Mouse (Mus musculus) midbrain, embryonic 11.5 days (tissue): ENCODE data around the gene Baiap2l2. TPM values are rescaled to one million over a fixed set of nuclear protein-coding genes. Genes with fewer than 3 reads are reported as not detected.

Experiments used
- ATAC-seq: fragments of 200-750 bp; cut with Nextera tagmentation; 2 replicates; pipeline ENCODE4 v1.8.0; 2017; ENCODE audit warnings: moderate TSS enrichment, moderate library complexity; ENCODE audit not compliant: low FRiP score
- DNase-seq: peaks from one replicate; pipeline ENCODE4 v3.0.0; 2015; ENCODE audit warnings: low spot score; ENCODE audit errors: missing footprints
- H3K27ac ChIP-seq: fragments of 300-500 bp; sonication (generic); 2 replicates; pipeline ENCODE4 v1.5.1; 2014; ENCODE audit warnings: low read depth, low read length
- H3K27me3 ChIP-seq: fragments of 300-500 bp; sonication (generic); 2 replicates; pipeline ENCODE4 v1.6.1; 2014; ENCODE audit warnings: mild to moderate bottlenecking, low read length, moderate library complexity, mixed read lengths; ENCODE audit not compliant: control insufficient read depth, insufficient read depth
- H3K36me3 ChIP-seq: fragments of 300-500 bp; sonication (generic); 2 replicates; pipeline ENCODE4 v1.6.1; 2014; ENCODE audit warnings: mild to moderate bottlenecking, low read length, moderate library complexity, mixed read lengths; ENCODE audit not compliant: control insufficient read depth, insufficient read depth
- H3K4me1 ChIP-seq: fragments of 300-500 bp; sonication (generic); 2 replicates; pipeline ENCODE4 v1.6.1; 2014; ENCODE audit warnings: low read length; ENCODE audit not compliant: control insufficient read depth, insufficient read depth
- H3K4me2 ChIP-seq: fragments of 300-500 bp; sonication (generic); 2 replicates; pipeline ENCODE4 v1.6.1; 2014; ENCODE audit warnings: mild to moderate bottlenecking, moderate library complexity
- H3K4me3 ChIP-seq: fragments of 300-500 bp; sonication (generic); 2 replicates; pipeline ENCODE4 v1.5.1; 2014; ENCODE audit warnings: low read depth, low read length
- H3K9ac ChIP-seq: fragments of 300-500 bp; sonication (generic); 2 replicates; pipeline ENCODE4 v1.6.1; 2014; ENCODE audit warnings: low read length
- H3K9me3 ChIP-seq: fragments of 300-500 bp; sonication (generic); 2 replicates; pipeline ENCODE4 v1.6.1; 2016; ENCODE audit warnings: low read length; ENCODE audit not compliant: control insufficient read depth
- WGBS: fragments of 180-500 bp; shearing (Covaris S2); extraction: QIAGEN DNeasy Blood & Tissue Kit; methylation state at CpG from one replicate; pipeline ENCODE4 v1.1.7; 2014; 5-methylcytosine and 5-hydroxymethylcytosine counted together
- polyA plus RNA-seq: library from polyadenylated mRNA; unstranded; fragments of >200 nt; fragmentation: Nextera tagmentation; extraction: Ambion mirVana; gene quantifications from 2 replicates; pipeline ENCODE4 v1.2.1, GENCODE M21; 2014

The Baiap2l2 gene
- 0.27 and 1.5 TPM in 2 replicates for polyA plus RNA-seq

GRCm38 (mm10) chr15:79285399-79285798 is at the start of gene Baiap2l2:
Baiap2l2 (minus strand) TSS chr15:79285537.
- no peak within 1 kb of the TSS for H3K9ac ChIP-seq
- no peak within 1 kb of the TSS for H3K4me3 ChIP-seq
- H3K4me1 ChIP-seq: no peaks in the 10 kb centered on the region
- ATAC-seq (no peak), DNase-seq (no peak)
- no peaks in the 10 kb centered on the region for H3K27me3 ChIP-seq
- H3K27ac ChIP-seq: no peak within 1 kb of the TSS
- 72% methylated on average over 10 of the region's 10 CpGs for WGBS
- H3K36me3 ChIP-seq: no peaks in the 10 kb centered on the region; the same call in 1 of the 2 replicates
- no peaks in the 10 kb centered on the region for H3K9me3 ChIP-seq
- no peak within 1 kb of the TSS for H3K4me2 ChIP-seq

GRCm38 (mm10) chr15:79333409-79333808 is 48.1 kb upstream of the Baiap2l2 start:
- 77% methylated on average over 4 of the region's 4 CpGs for WGBS
- Histone ChIP-seq H3K9ac (no peak overlapping the region), H3K4me1 (peaks cover 5% of the 10 kb centered on the region; the same call in 1 of the 2 replicates), H3K9me3 (no peaks in the 10 kb centered on the region), H3K36me3 (no peaks in the 10 kb centered on the region), H3K27me3 (no peaks in the 10 kb centered on the region), H3K27ac (no peak overlapping the region), H3K4me3 (no peak overlapping the region), H3K4me2 (no peak overlapping the region)
- no peak for DNase-seq
- ATAC-seq: no peak

GRCm38 (mm10) chr15:79330521-79330920 is 45.2 kb upstream of the Baiap2l2 start:
- H3K4me2 ChIP-seq: no peak overlapping the region
- H3K9ac ChIP-seq: no peak overlapping the region
- no peaks in the 10 kb centered on the region for H3K9me3 ChIP-seq
- no peak for ATAC-seq
- H3K4me3 ChIP-seq: no peak overlapping the region
- no peak overlapping the region for H3K27ac ChIP-seq
- H3K36me3 ChIP-seq: no peaks in the 10 kb centered on the region
- no peak for DNase-seq
- peaks cover 21% of the 10 kb centered on the region for H3K4me1 ChIP-seq
- WGBS: 76% methylated on average over 4 of the region's 4 CpGs
- no peaks in the 10 kb centered on the region for H3K27me3 ChIP-seq

DNA sequence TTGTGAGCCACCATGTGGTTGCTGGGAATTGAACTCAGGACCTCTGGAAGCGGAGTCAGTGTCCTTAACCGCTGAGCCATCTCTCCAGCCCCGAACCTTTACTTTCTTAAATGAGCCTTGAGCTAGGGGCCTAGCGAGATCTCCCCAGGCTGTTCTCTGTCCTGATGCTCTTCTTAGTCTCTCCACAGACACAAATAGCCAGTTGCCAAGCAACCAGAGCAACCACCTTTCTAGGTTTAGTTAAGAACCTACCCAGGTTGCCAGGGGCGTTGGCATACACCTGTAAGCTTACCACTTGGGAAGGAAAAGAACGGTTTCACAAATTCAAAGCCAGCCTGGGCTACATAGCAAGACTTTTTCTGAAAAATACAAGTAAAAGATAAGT is 44.6 kb upstream of the Baiap2l2 start:
- no peak for DNase-seq
- Histone ChIP-seq H3K36me3 (no peaks in the 10 kb centered on the region), H3K4me1 (peaks cover 17% of the 10 kb centered on the region), H3K4me3 (no peak overlapping the region), H3K27me3 (no peaks in the 10 kb centered on the region), H3K9me3 (no peaks in the 10 kb centered on the region), H3K9ac (no peak overlapping the region), H3K27ac (no peak overlapping the region), H3K4me2 (no peak overlapping the region)
- no peak for ATAC-seq
- 83% methylated on average over 6 of the region's 6 CpGs for WGBS

DNA sequence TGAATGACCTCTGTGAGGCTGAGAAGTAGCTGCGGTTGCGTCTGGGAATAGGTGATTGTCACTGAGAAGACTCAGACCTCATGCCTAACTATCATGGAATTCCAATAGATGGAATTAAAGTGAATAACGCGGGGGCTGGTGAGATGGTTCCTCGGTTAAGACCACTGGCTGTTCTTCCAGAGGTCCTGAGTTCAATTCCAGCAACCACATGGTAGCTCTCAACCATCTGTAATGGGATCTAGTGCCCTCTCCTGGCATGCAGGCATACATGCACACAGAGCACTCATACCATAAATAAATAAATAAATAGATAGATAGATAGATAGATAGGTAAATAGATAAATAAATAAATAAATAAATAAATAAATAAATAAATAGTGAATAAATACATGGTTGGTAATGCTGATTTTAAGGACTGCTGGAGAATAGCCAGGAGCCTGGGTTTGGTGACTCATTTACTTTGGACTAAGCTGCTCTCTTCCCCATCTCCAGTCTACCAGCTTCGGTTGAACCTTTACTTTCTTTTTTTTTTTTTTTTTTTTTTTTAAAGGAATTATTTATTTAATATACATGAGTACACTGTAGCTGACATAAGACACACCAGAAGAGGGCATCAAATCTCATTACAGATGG is 44.1 kb upstream of the Baiap2l2 start:
- no peaks in the 10 kb centered on the region for H3K27me3 ChIP-seq
- ATAC-seq: no peak

GRCm38 (mm10) chr15:79328939-79329275 is 43.6 kb upstream of the Baiap2l2 start:
- Histone ChIP-seq H3K4me2 (peak overlapping the region; percentile 86; the same call in 1 of the 2 replicates), H3K27me3 (no peaks in the 10 kb centered on the region), H3K9me3 (no peaks in the 10 kb centered on the region), H3K36me3 (no peaks in the 10 kb centered on the region), H3K27ac (no peak overlapping the region), H3K4me3 (no peak overlapping the region), H3K9ac (no peak overlapping the region), H3K4me1 (peaks cover 16% of the 10 kb centered on the region)
- 89% methylated on average over 4 of the region's 4 CpGs for WGBS
- DNase-seq: peak; percentile 89
- no peak for ATAC-seq

More for the DNA sequence above, 44.1 kb upstream of the Baiap2l2 start:
- H3K4me3 ChIP-seq: no peak overlapping the region
- no peak overlapping the region for H3K4me2 ChIP-seq
- H3K36me3 ChIP-seq: no peaks in the 10 kb centered on the region
- no peak overlapping the region for H3K9ac ChIP-seq
- H3K9me3 ChIP-seq: no peaks in the 10 kb centered on the region
- no peak overlapping the region for H3K27ac ChIP-seq
- peaks cover 16% of the 10 kb centered on the region for H3K4me1 ChIP-seq
- DNase-seq: peak; percentile 84
- WGBS: 93% methylated on average over 6 of the region's 6 CpGs

DNA sequence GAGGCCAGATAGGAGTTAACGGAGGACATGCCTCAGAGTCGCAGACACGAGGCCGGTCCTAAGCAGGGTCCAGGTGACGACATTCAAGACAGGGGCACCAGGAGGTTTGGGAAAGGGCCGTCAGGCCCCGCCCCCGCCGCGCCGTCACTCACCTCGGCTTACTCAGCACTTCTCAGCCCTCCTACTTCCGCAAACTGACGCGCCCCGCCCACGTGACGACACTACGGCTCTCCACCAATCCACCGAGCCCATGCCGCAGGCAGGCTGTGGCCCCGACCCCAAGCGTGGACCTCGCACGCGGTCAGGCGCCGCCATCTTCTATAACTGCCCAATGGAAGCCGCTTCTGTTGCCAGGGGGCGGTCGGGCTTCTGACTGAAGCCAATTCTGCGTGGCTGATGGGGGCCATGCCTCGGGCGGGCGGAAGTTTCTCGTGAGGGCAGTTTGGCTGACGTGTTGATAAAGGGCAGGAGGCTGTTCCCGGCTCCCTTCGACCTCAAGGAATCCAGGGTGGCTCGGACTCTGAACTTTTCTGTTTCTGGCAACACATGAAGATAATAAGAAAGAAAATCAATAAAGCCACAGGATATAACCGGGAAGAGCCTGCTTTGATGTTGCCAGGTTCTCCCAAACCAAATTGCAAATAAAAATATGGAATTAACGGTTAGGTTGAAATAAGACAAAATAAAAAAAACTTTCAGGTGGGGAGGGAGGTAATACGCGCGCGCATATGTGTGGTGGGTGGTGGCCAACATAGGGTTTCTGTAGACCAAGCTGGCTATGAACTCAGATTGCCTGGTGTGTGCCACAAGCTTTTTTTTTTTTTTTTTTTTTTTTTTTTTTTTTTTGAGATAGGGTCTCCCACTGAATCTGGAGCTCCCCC is 43.0 kb upstream of the Baiap2l2 start, which contains the start of gene Pla2g6:
Pla2g6 (minus strand) TSS at position 333 of the 881 bp plus-strand sequence.
- H3K9ac ChIP-seq: peak within 1 kb of the TSS; percentile 79
- peak within 1 kb of the TSS; percentile 70 for H3K27ac ChIP-seq
- H3K4me2 ChIP-seq: peak within 1 kb of the TSS; percentile 86
- no peaks in the 10 kb centered on the region for H3K36me3 ChIP-seq
- 4% methylated on average over 46 of the region's 46 CpGs for WGBS
- peak within 1 kb of the TSS; percentile 52 for H3K4me3 ChIP-seq
- H3K9me3 ChIP-seq: no peaks in the 10 kb centered on the region
- ATAC-seq (peak; percentile 97), DNase-seq (peak; percentile 100)
- H3K27me3 ChIP-seq: no peaks in the 10 kb centered on the region
- H3K4me1 ChIP-seq: peaks cover 16% of the 10 kb centered on the region

DNA sequence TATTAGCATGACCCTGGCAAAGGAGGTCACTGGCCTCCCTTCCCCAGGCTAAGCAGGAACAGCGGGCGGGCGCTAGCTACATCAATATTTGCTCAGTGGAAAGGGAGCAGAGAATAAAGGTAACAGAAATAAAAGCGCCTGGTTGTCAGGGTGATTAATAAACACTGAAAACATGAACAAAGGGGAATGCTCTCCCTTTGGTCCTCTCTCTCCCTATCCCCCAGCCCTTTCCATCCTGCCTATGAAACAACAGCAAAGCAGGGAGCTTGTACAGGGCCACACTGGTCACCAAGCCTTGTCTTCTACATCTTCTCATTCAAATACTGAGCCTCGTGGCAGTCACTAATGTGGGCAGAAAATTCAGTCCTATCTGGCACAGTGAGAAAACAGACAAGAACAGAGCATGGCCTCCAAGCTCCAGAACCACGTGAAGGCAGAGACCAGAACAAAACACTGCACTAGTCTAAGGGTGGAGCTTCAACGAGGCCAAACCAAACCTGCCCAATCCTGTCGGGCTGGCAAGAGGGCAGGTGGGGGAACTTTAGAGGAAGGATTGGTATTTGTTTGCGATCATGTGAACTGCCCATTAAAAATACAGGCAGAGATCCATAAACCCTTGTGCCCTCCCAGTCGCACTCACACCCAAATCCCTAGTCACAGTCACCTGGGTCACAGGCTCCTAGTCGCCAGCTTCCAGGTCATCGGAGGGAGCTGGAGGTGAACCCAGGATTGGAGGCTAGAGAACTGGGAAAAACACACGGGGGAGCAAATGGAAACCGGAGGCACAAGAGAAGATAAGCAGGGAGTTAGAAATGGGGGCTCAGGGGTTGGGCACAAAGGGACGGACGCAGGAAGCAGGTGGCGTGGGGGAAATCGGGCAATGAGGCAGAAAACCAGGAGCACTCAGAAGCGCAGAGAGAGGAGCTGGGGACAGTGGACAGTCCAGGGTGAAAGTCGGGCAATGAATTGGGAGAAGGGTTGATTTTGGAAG is 41.9 kb upstream of the Baiap2l2 start:
- H3K4me2 ChIP-seq: peak overlapping the region; percentile 86
- H3K27ac ChIP-seq: peak overlapping the region; percentile 70
- no peaks in the 10 kb centered on the region for H3K27me3 ChIP-seq
- peak overlapping the region; percentile 52 for H3K4me3 ChIP-seq
- DNase-seq: peak; percentile 94
- peak overlapping the region; percentile 79 for H3K9ac ChIP-seq
- H3K4me1 ChIP-seq: peaks cover 16% of the 10 kb centered on the region
- no peaks in the 10 kb centered on the region for H3K36me3 ChIP-seq
- ATAC-seq: peak; percentile 31
- WGBS: 14% methylated on average over 20 of the region's 20 CpGs
- H3K9me3 ChIP-seq: no peaks in the 10 kb centered on the region
